Mouse (Mus musculus) ES-E14 (cell line): Measurements from ENCODE around the gene Phxr2.

Experiments
- MAFK ChIP-seq: IDR thresholded peaks from 2 replicates; pipeline ENCODE4 v1.6.1; 2014; ENCODE audit warnings: mild to moderate bottlenecking, low read depth, low read length, inconsistent platforms; ENCODE audit not compliant: insufficient read depth
- ZC3H11A ChIP-seq: IDR thresholded peaks from 2 replicates; pipeline ENCODE4 v1.6.1; 2012; ENCODE audit warnings: low read depth, mild to moderate bottlenecking, inconsistent platforms, low read length, borderline replicate concordance

- no peak for TF ChIP-seq ZC3H11A
- no peak for TF ChIP-seq MAFK
These were observed 10.5 kb downstream of the Phxr2 start for GRCm38 (mm10) chr10:99115471-99116236.
